Mouse (Mus musculus): Measurements from ENCODE around the gene Chchd5.

DNA sequence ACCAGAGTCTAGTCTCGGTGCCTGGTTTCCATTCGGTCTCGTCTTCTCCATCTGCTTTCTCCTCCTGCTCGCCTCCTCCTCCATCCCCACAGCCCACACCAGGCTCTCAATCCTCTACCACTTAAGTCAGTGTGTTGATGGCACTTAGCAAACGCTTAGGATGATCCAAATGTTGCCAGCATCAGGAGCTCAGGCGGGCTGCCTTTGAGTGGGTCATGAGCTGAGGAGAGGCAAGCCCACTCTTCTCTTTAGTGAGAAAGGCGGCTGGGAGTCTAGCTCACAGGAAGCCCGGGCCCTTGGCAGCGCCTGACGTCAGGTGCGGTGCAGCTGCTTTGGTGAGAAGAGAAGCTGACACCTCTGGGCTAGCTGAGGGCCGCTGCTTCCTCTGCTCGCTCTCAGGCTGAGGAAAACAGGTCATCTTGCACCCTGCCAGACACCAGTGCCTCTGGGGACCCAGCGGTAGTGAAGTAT lies 54.1 kb downstream of the Chchd5 start:
- no peak for TF ChIP-seq CTCF (IDR thresholded peaks at IDR 0.05; ENCODE audit: control insufficient read depth, insufficient read depth, insufficient read length)
- no peak for TF ChIP-seq USF1 (IDR thresholded peaks at IDR 0.05; ENCODE audit: low read depth)
- TF ChIP-seq MYOD1 (IDR thresholded peaks at IDR 0.05; ENCODE audit: control insufficient read depth, insufficient read length, low read depth): no peak

All from C2C12 (cell line).